Mouse (Mus musculus): ENCODE measurements at regions not wholly inside any gene's neighbourhood (a gene's known extent, or its start where the extent isn't known, plus 50 kb on each side); places are given as distances from the start of the nearest gene placed in this dataset.
"Not testable (repeated sequence)": the region's sequence is repeated elsewhere in the genome, so short reads cannot be mapped to it uniquely, and the experiment has no call there.

- TF ChIP-seq POLR2A (IDR thresholded peaks at IDR 0.05; ENCODE audit: borderline replicate concordance, extremely low read depth, insufficient read depth, insufficient read length, poor library complexity, severe bottlenecking): no peak
- TF ChIP-seq CTCF (IDR thresholded peaks at IDR 0.05; ENCODE audit: borderline replicate concordance, extremely low read depth, insufficient read depth, insufficient read length): no peak
- no peak for DNase-seq (ENCODE audit: low read depth)
These were observed 670.4 kb upstream of the Cdh12 start for GRCm38 (mm10) chr15:19778651-19779050.

GRCm38 (mm10) chr15:19783883-19784282 is 665.2 kb upstream of the Cdh12 start:
- peak; percentile 37 for DNase-seq (ENCODE audit: low read depth)
- TF ChIP-seq POLR2A (IDR thresholded peaks at IDR 0.05; ENCODE audit: borderline replicate concordance, extremely low read depth, insufficient read depth, insufficient read length, poor library complexity, severe bottlenecking): no peak
- no peak for TF ChIP-seq CTCF (IDR thresholded peaks at IDR 0.05; ENCODE audit: borderline replicate concordance, extremely low read depth, insufficient read depth, insufficient read length)

- peak; percentile 6 for DNase-seq (ENCODE audit: low read depth)
- no peak for TF ChIP-seq POLR2A (IDR thresholded peaks at IDR 0.05; ENCODE audit: borderline replicate concordance, extremely low read depth, insufficient read depth, insufficient read length, poor library complexity, severe bottlenecking)
- no peak for TF ChIP-seq CTCF (IDR thresholded peaks at IDR 0.05; ENCODE audit: borderline replicate concordance, extremely low read depth, insufficient read depth, insufficient read length)
These were observed 642.1 kb upstream of the Cdh12 start for GRCm38 (mm10) chr15:19806994-19807393.

GRCm38 (mm10) chr15:19813647-19814046 is 635.4 kb upstream of the Cdh12 start:
- TF ChIP-seq POLR2A (IDR thresholded peaks at IDR 0.05; ENCODE audit: borderline replicate concordance, extremely low read depth, insufficient read depth, insufficient read length, poor library complexity, severe bottlenecking) (no peak), CTCF (IDR thresholded peaks at IDR 0.05; ENCODE audit: borderline replicate concordance, extremely low read depth, insufficient read depth, insufficient read length) (no peak)
- no peak for DNase-seq (ENCODE audit: low read depth)

- DNase-seq (ENCODE audit: low read depth): not testable (repeated sequence)
These were observed 592.0 kb upstream of the Cdh12 start for GRCm38 (mm10) chr15:19856892-19857655.

GRCm38 (mm10) chr15:19857656-19858006 is 591.4 kb upstream of the Cdh12 start:
- TF ChIP-seq POLR2A (IDR thresholded peaks at IDR 0.05; ENCODE audit: borderline replicate concordance, extremely low read depth, insufficient read depth, insufficient read length, poor library complexity, severe bottlenecking) (no peak), CTCF (IDR thresholded peaks at IDR 0.05; ENCODE audit: borderline replicate concordance, extremely low read depth, insufficient read depth, insufficient read length) (no peak)
- DNase-seq (ENCODE audit: low read depth): no peak

GRCm38 (mm10) chr15:19858668-19859067 is 590.4 kb upstream of the Cdh12 start:
- TF ChIP-seq POLR2A (IDR thresholded peaks at IDR 0.05; ENCODE audit: borderline replicate concordance, extremely low read depth, insufficient read depth, insufficient read length, poor library complexity, severe bottlenecking) (no peak), CTCF (IDR thresholded peaks at IDR 0.05; ENCODE audit: borderline replicate concordance, extremely low read depth, insufficient read depth, insufficient read length) (no peak)
- DNase-seq (ENCODE audit: low read depth): no peak

- TF ChIP-seq POLR2A (IDR thresholded peaks at IDR 0.05; ENCODE audit: borderline replicate concordance, extremely low read depth, insufficient read depth, insufficient read length, poor library complexity, severe bottlenecking) (no peak), CTCF (IDR thresholded peaks at IDR 0.05; ENCODE audit: borderline replicate concordance, extremely low read depth, insufficient read depth, insufficient read length) (no peak)
- DNase-seq (ENCODE audit: low read depth): no peak
These were observed 585.1 kb upstream of the Cdh12 start for GRCm38 (mm10) chr15:19863979-19864378.

GRCm38 (mm10) chr15:19866559-19866958 is 582.5 kb upstream of the Cdh12 start:
- TF ChIP-seq POLR2A (IDR thresholded peaks at IDR 0.05; ENCODE audit: borderline replicate concordance, extremely low read depth, insufficient read depth, insufficient read length, poor library complexity, severe bottlenecking) (no peak), CTCF (IDR thresholded peaks at IDR 0.05; ENCODE audit: borderline replicate concordance, extremely low read depth, insufficient read depth, insufficient read length) (no peak)
- no peak for DNase-seq (ENCODE audit: low read depth)

GRCm38 (mm10) chr15:19869041-19869440 is 580.0 kb upstream of the Cdh12 start:
- TF ChIP-seq POLR2A (IDR thresholded peaks at IDR 0.05; ENCODE audit: borderline replicate concordance, extremely low read depth, insufficient read depth, insufficient read length, poor library complexity, severe bottlenecking) (no peak), CTCF (IDR thresholded peaks at IDR 0.05; ENCODE audit: borderline replicate concordance, extremely low read depth, insufficient read depth, insufficient read length) (no peak)

GRCm38 (mm10) chr15:19872611-19873010 is 576.5 kb upstream of the Cdh12 start:
- peak; percentile 18 for DNase-seq (ENCODE audit: low read depth)

More at GRCm38 (mm10) chr15:19869041-19869440, 580.0 kb upstream of the Cdh12 start:
- no peak for DNase-seq (ENCODE audit: low read depth)

More at GRCm38 (mm10) chr15:19872611-19873010, 576.5 kb upstream of the Cdh12 start:
- TF ChIP-seq POLR2A (IDR thresholded peaks at IDR 0.05; ENCODE audit: borderline replicate concordance, extremely low read depth, insufficient read depth, insufficient read length, poor library complexity, severe bottlenecking) (no peak), CTCF (IDR thresholded peaks at IDR 0.05; ENCODE audit: borderline replicate concordance, extremely low read depth, insufficient read depth, insufficient read length) (no peak)

Measured in brain, embryonic 14.5 days (tissue).